In the genomic region with DNA sequence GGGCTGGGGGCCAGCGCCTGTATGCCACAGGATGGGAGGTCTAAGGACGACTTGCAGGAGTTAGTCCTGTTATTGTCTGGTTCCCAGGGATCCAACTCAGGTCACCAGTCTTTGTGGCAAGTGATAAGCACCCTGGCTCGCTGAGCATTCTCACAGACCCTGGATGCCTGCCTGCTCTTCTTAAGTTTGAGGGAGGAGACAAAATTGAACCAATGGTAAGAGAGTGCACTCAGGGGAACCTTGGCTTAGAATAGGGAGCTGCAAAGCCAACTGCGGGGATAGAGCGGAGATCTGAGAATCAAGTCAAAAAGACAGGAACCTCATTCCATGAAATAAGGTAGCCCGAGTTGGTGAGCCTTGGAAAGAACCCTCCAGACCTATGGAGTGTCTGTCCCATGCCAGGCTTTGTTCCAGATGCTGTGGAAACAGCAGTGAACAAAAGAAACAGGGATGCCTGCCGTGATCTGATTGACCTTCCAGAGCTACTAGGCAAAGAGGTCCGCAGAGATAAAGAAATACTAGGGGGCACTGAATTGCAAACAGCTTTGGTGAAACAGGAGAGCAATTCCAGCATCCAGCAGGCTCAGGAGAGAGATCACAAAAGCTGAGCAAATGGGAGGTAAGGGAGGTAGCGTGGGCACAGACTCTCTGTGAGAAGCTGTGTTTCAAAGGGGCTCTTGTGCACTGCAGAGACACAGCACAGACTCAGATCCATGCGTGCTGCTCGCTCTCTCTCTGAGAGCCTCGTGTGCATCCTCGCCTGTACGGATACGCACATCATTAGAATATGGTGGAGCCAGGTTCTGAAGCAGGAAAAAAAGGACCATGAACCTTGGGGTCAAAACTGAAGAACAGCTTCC, we compare ENCODE assay signal across 9 mouse cellular contexts.
DNase-seq lines count a peak whose midpoint lies in the region; ATAC-seq and TF ChIP-seq lines count a peak whose summit lies in the region.
"Had no signal": no experiment of that assay in that cellular context is flagged by ENCODE, and none has a peak within 500 bp of the region (broad histone marks: within the 10 kb centered on the region; RNA-seq: fewer than 3 reads in every experiment).

No protein-coding gene starts in this region.

- H3K9ac ChIP-seq in forebrain, embryonic 13.5 days: peak overlapping the region; percentile 52
- H3K9ac ChIP-seq in midbrain, postnatal 0 days (replicated peaks; ENCODE audit: low read length, poor library complexity, severe bottlenecking): no peak overlapping the region
- H3K9ac ChIP-seq: stomach, embryonic 15.5 days had no signal

- peak overlapping the region; percentile 51; the same call in 1 of the 2 replicates for H3K27ac ChIP-seq in forebrain, embryonic 13.5 days
- peak overlapping the region; percentile 33; the same call in 1 of the 2 replicates for H3K27ac ChIP-seq in midbrain, postnatal 0 days (ENCODE audit: low read depth, low read length)
- H3K27ac ChIP-seq in limb, embryonic 10.5 days: no peak overlapping the region
- H3K27ac ChIP-seq: stomach, embryonic 15.5 days had no signal

- peak; percentile 76 for ATAC-seq in forebrain, embryonic 13.5 days
- peak; percentile 76; the same call in 1 of the 2 replicates for ATAC-seq in midbrain, postnatal 0 days (ENCODE audit: low FRiP score)

- 0 out of 2 replicates have a peak overlapping the region, but pooled peaks have one; percentile 6 for H3K4me3 ChIP-seq in forebrain, embryonic 13.5 days
- H3K4me3 ChIP-seq in midbrain, postnatal 0 days (ENCODE audit: low read depth, low read length): no peak overlapping the region
- H3K4me3 ChIP-seq in limb, embryonic 10.5 days: no peak overlapping the region
- H3K4me3 ChIP-seq: stomach, embryonic 15.5 days had no signal

- peak; percentile 40 to 47 for DNase-seq in cerebellum, postnatal 10 days
- no peak for DNase-seq in cerebellum, adult 9-11 months
- peak; percentile 63 for DNase-seq in heart, postnatal 25 days (ENCODE audit: low spot score)
- peak; percentile 47 for DNase-seq in midbrain, postnatal 0 days (ENCODE audit: low spot score)
- no peak for DNase-seq in spleen, postnatal 10 days (ENCODE audit: low spot score in 2 of 2)
- no peak for DNase-seq in left cerebral cortex, postnatal 36 days (ENCODE audit: low spot score in 2 of 2)
- no peak for DNase-seq in limb, embryonic 10.5 days (ENCODE audit: low spot score)

- WGBS in forebrain, embryonic 13.5 days: 20% methylated on average over 15 of the region's 15 CpGs
- 12% methylated on average over 15 of the region's 15 CpGs for WGBS in midbrain, postnatal 0 days
- WGBS in limb, embryonic 10.5 days: 57% methylated on average over 15 of the region's 15 CpGs

- intact Hi-C loops in heart, postnatal 25 days (cut with DNase I): loop anchor here (5.0 kb wide), 2 partner anchors 65 to 85 kb away; partner anchors contain the start of gene Cep85l
- intact Hi-C loops in left cerebral cortex, postnatal 36 days (cut with DNase I): no loop called here

- H3K27me3 ChIP-seq in forebrain, embryonic 13.5 days: no peaks in the 10 kb centered on the region
- no peaks in the 10 kb centered on the region for H3K27me3 ChIP-seq in midbrain, postnatal 0 days (ENCODE audit: insufficient read depth, low read length)
- no peaks in the 10 kb centered on the region for H3K27me3 ChIP-seq in limb, embryonic 10.5 days (ENCODE audit: low read depth, poor library complexity, severe bottlenecking)
- H3K27me3 ChIP-seq: stomach, embryonic 15.5 days had no signal

- H3K4me1 ChIP-seq in forebrain, embryonic 13.5 days: peaks cover 30% of the 10 kb centered on the region
- peaks cover 11% of the 10 kb centered on the region; the same call in 1 of the 2 replicates for H3K4me1 ChIP-seq in midbrain, postnatal 0 days (ENCODE audit: insufficient read depth, low read length)
- H3K4me1 ChIP-seq in limb, embryonic 10.5 days: 0 out of 2 replicates have a peak, but pooled peaks cover 7% of the 10 kb centered on the region

- no peaks in the 10 kb centered on the region for H3K36me3 ChIP-seq in forebrain, embryonic 13.5 days (ENCODE audit: poor library complexity, severe bottlenecking)
- H3K36me3 ChIP-seq in midbrain, postnatal 0 days (ENCODE audit: insufficient read depth, low read length): no peaks in the 10 kb centered on the region
- H3K36me3 ChIP-seq in limb, embryonic 10.5 days: no peaks in the 10 kb centered on the region
- H3K36me3 ChIP-seq: stomach, embryonic 15.5 days had no signal

- no peaks in the 10 kb centered on the region for H3K9me3 ChIP-seq in forebrain, embryonic 13.5 days (replicated peaks)
- H3K9me3 ChIP-seq in midbrain, postnatal 0 days (ENCODE audit: low read length): no peaks in the 10 kb centered on the region
- H3K9me3 ChIP-seq in limb, embryonic 10.5 days (replicated peaks): no peaks in the 10 kb centered on the region
- H3K9me3 ChIP-seq: stomach, embryonic 15.5 days had no signal

- no peak for TF ChIP-seq CTCF in midbrain, postnatal 0 days (IDR thresholded peaks at IDR 0.05)

- peak overlapping the region; percentile 42 for H3K4me2 ChIP-seq in forebrain, embryonic 13.5 days
- H3K4me2 ChIP-seq in midbrain, postnatal 0 days (ENCODE audit: low read depth, low read length, poor library complexity, severe bottlenecking): peak overlapping the region; percentile 28
- H3K4me2 ChIP-seq: stomach, embryonic 15.5 days had no signal

Comparison
In these comparisons a context has a peak if more than half of its experiments do, and no peak if none do; other contexts are left out.
1. DNase-seq: peak in cerebellum, postnatal 10 days (2 of 2), heart, postnatal 25 days (single experiment) and midbrain, postnatal 0 days (single experiment); none in cerebellum, adult 9-11 months (single experiment), spleen, postnatal 10 days (0 of 2), left cerebral cortex, postnatal 36 days (0 of 2) and limb, embryonic 10.5 days (single experiment).